Mouse (Mus musculus) brain, embryonic 14.5 days (tissue): Measurements from ENCODE around the gene Nt5c1a.

Source experiments
- CTCF ChIP-seq: fragments of 200-500 bp; IDR thresholded peaks from 2 replicates; pipeline ENCODE4 v1.5.1; 2012; ENCODE audit warnings: inconsistent platforms, mild to moderate bottlenecking, moderate library complexity, borderline replicate concordance; ENCODE audit not compliant: insufficient read depth, insufficient read length; ENCODE audit errors: extremely low read depth
- POLR2A ChIP-seq: fragments of 200-500 bp; IDR thresholded peaks from 2 replicates; pipeline ENCODE4 v1.6.1; 2012; ENCODE audit warnings: mild to moderate bottlenecking, inconsistent platforms, borderline replicate concordance; ENCODE audit not compliant: poor library complexity, insufficient read depth, insufficient read length, severe bottlenecking; ENCODE audit errors: extremely low read depth

GRCm38 (mm10) chr4:123220637-123221036 lies 19.3 kb downstream of the Nt5c1a start:
- TF ChIP-seq CTCF (no peak), POLR2A (no peak)
